Mouse (Mus musculus): ENCODE measurements around the gene Cyyr1.

DNA sequence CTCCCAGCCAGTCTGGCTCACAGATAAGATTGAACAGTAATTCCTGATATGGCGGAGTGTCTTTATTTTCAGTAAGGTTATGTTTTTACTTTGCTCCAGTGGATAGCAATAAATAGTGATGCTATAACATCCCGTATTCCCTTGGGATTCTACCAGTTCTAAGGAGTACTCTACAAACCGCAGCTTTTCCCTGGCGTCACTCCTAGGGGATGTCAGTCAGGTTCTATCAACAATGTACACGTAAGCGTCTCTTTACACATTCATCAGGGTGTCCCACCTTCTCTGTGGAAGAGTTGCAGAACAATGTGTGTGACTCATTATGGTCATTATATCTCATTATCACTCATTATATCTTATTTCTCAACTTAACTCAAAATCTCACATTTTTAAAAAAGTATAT is 12.2 kb downstream of the Cyyr1 start:
- TF ChIP-seq EP300 (IDR thresholded peaks at IDR 0.05; ENCODE audit: low read depth), result no peak
- TF ChIP-seq CTCF (IDR thresholded peaks at IDR 0.05; ENCODE audit: low read depth), result no peak

All from liver, postnatal 0 days (tissue).